In the genomic region with DNA sequence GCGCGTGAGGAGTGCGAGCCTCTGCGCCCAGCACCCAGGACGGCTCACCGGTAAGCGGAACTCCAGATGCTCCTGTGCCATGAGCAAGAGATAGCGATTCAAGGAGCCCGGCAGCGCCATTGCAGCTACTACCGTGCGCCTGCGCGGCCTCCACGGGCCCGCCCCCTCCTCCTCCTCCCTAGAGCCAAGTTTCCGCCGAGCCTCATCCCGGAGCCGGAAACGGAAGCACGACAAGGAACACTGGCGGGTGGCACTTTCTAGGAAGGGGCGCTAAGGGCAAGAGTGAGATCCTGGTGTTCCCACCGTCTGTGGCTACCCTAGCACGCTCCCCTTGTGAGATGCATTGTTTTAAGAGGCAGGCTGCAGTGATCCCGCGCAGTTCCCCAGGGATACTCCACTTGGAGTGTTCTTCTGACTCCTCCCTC, we compare ENCODE assay signal across 8 mouse cellular contexts. TPM values are rescaled to one million over a fixed set of nuclear protein-coding genes. Genes with fewer than 3 reads are reported as not detected.
DNase-seq lines count a peak whose midpoint lies in the region; ATAC-seq and TF ChIP-seq lines count a peak whose summit lies in the region.

Gene Trmt11 (minus strand): TSS at position 208 of the 425 bp plus-strand sequence.

- no peaks in the 10 kb centered on the region for H3K9me3 ChIP-seq in forebrain, embryonic 11.5 days (ENCODE audit: control insufficient read depth, low read length)
- H3K9me3 ChIP-seq in heart, embryonic 16.5 days (replicated peaks; ENCODE audit: control insufficient read depth, low read length) = no peaks in the 10 kb centered on the region
- no peaks in the 10 kb centered on the region for H3K9me3 ChIP-seq in liver, embryonic 16.5 days (replicated peaks; ENCODE audit: control insufficient read depth, low read length)
- H3K9me3 ChIP-seq in neural tube, embryonic 13.5 days = no peaks in the 10 kb centered on the region

- no peak for TF ChIP-seq CTCF in testis, adult 2 months (IDR thresholded peaks at IDR 0.05; ENCODE audit: control insufficient read depth, insufficient read depth, insufficient replicate concordance, low read depth, low read length)

- H3K27me3 ChIP-seq in forebrain, embryonic 11.5 days (ENCODE audit: control insufficient read depth, insufficient read depth, low read length) = no peaks in the 10 kb centered on the region
- no peaks in the 10 kb centered on the region for H3K27me3 ChIP-seq in heart, embryonic 16.5 days (ENCODE audit: control insufficient read depth, insufficient read depth, low read length)
- H3K27me3 ChIP-seq in liver, embryonic 16.5 days (ENCODE audit: control insufficient read depth, insufficient read depth, low read depth, low read length) = no peaks in the 10 kb centered on the region
- H3K27me3 ChIP-seq in neural tube, embryonic 13.5 days = no peaks in the 10 kb centered on the region
- no peaks in the 10 kb centered on the region for H3K27me3 ChIP-seq in testis, adult 2 months (ENCODE audit: control insufficient read depth, insufficient read depth, low read length)

- H3K9ac ChIP-seq in forebrain, embryonic 11.5 days (ENCODE audit: low read length) = peak within 1 kb of the TSS; percentile 84
- H3K9ac ChIP-seq in heart, embryonic 16.5 days (ENCODE audit: low read length) = peak within 1 kb of the TSS; percentile 85
- peak within 1 kb of the TSS; percentile 71 for H3K9ac ChIP-seq in liver, embryonic 16.5 days (ENCODE audit: low read depth, low read length)
- peak within 1 kb of the TSS; percentile 83 for H3K9ac ChIP-seq in neural tube, embryonic 13.5 days

- H3K27ac ChIP-seq in forebrain, embryonic 11.5 days (ENCODE audit: low read depth, low read length) = peak within 1 kb of the TSS; percentile 57
- H3K27ac ChIP-seq in heart, embryonic 16.5 days (ENCODE audit: low read length) = peak within 1 kb of the TSS; percentile 72
- peak within 1 kb of the TSS; percentile 61 for H3K27ac ChIP-seq in liver, embryonic 16.5 days (ENCODE audit: low read length)
- H3K27ac ChIP-seq in neural tube, embryonic 13.5 days (replicated peaks) = peak within 1 kb of the TSS; percentile 83
- H3K27ac ChIP-seq in testis, adult 2 months (ENCODE audit: control insufficient read depth, insufficient read depth, low read depth, low read length) = peak within 1 kb of the TSS; percentile 91

- peaks cover 4% of the 10 kb centered on the region for H3K36me3 ChIP-seq in forebrain, embryonic 11.5 days (ENCODE audit: control insufficient read depth, insufficient read depth, low read length)
- H3K36me3 ChIP-seq in heart, embryonic 16.5 days (ENCODE audit: control insufficient read depth, insufficient read depth) = peaks cover 11% of the 10 kb centered on the region; the same call in 1 of the 2 replicates
- peaks cover 4% of the 10 kb centered on the region for H3K36me3 ChIP-seq in liver, embryonic 16.5 days (ENCODE audit: control insufficient read depth, insufficient read depth)
- peaks cover 15% of the 10 kb centered on the region for H3K36me3 ChIP-seq in neural tube, embryonic 13.5 days
- H3K36me3 ChIP-seq in testis, adult 2 months (ENCODE audit: control insufficient read depth, insufficient read depth, low read length) = no peaks in the 10 kb centered on the region

- no peak; the same call in 1 of the 2 replicates for TF ChIP-seq POLR2A in testis, adult 2 months (IDR thresholded peaks at IDR 0.05; ENCODE audit: control insufficient read depth, low read depth, low read length)

- peak within 1 kb of the TSS; percentile 75 for H3K4me2 ChIP-seq in forebrain, embryonic 11.5 days (ENCODE audit: low read depth, low read length, severe bottlenecking)
- peak within 1 kb of the TSS; percentile 68 for H3K4me2 ChIP-seq in heart, embryonic 16.5 days (ENCODE audit: low read depth, low read length)
- peak within 1 kb of the TSS; percentile 91 for H3K4me2 ChIP-seq in liver, embryonic 16.5 days (ENCODE audit: low read depth, low read length)
- peak within 1 kb of the TSS; percentile 78 for H3K4me2 ChIP-seq in neural tube, embryonic 13.5 days

- peak; percentile 68 to 76 for DNase-seq in CD8-positive naive resting alpha-beta T cell, adult 2 months (ENCODE audit: low read depth in 2 of 2, low spot score in 2 of 2)
- peak; percentile 75 for DNase-seq in c-Kit-positive CD71-negative TER-119-negative erythroid progenitor cells, embryonic 14.5 days (ENCODE audit: low read depth)
- peak; percentile 93 for DNase-seq in forebrain, embryonic 11.5 days (ENCODE audit: low spot score)
- peak; percentile 91 to 95 for DNase-seq in kidney, postnatal 4 days

- H3K4me1 ChIP-seq in forebrain, embryonic 11.5 days (replicated peaks; ENCODE audit: control insufficient read depth, insufficient read depth, low read length) = no peaks in the 10 kb centered on the region
- peaks cover 13% of the 10 kb centered on the region for H3K4me1 ChIP-seq in heart, embryonic 16.5 days (ENCODE audit: control insufficient read depth, insufficient read depth, low read length)
- H3K4me1 ChIP-seq in liver, embryonic 16.5 days (ENCODE audit: control insufficient read depth, low read depth, low read length) = peaks cover 10% of the 10 kb centered on the region
- peaks cover 21% of the 10 kb centered on the region for H3K4me1 ChIP-seq in neural tube, embryonic 13.5 days (replicated peaks)
- H3K4me1 ChIP-seq in testis, adult 2 months (ENCODE audit: control insufficient read depth, insufficient read depth, low read length) = peaks cover 3% of the 10 kb centered on the region; the same call in 1 of the 2 replicates

- peak within 1 kb of the TSS; percentile 80 for H3K4me3 ChIP-seq in forebrain, embryonic 11.5 days (ENCODE audit: low read depth, low read length)
- peak within 1 kb of the TSS; percentile 80 for H3K4me3 ChIP-seq in heart, embryonic 16.5 days (ENCODE audit: low read length)
- H3K4me3 ChIP-seq in liver, embryonic 16.5 days (ENCODE audit: low read depth, low read length) = peak within 1 kb of the TSS; percentile 71
- H3K4me3 ChIP-seq in neural tube, embryonic 13.5 days = peak within 1 kb of the TSS; percentile 74
- peak within 1 kb of the TSS; percentile 85 for H3K4me3 ChIP-seq in testis, adult 2 months (ENCODE audit: control insufficient read depth, low read depth, low read length)

- ATAC-seq in forebrain, embryonic 11.5 days (replicated peaks; ENCODE audit: low FRiP score) = peak; percentile 96
- ATAC-seq in heart, embryonic 16.5 days (replicated peaks; ENCODE audit: extremely low read depth, insufficient read depth, low FRiP score) = peak; percentile 94
- ATAC-seq in liver, embryonic 16.5 days (ENCODE audit: low read depth) = peak; percentile 93
- peak; percentile 98 for ATAC-seq in neural tube, embryonic 13.5 days (ENCODE audit: low read depth)

- under 1% methylated on average over 24 of the region's 28 CpGs for WGBS in forebrain, embryonic 11.5 days
- 0% methylated on average over 24 of the region's 28 CpGs for WGBS in heart, embryonic 16.5 days
- WGBS in liver, embryonic 16.5 days (ENCODE audit: insufficient replicate concordance) = under 1% methylated on average over 26 of the region's 28 CpGs
- WGBS in neural tube, embryonic 13.5 days = under 1% methylated on average over 25 of the region's 28 CpGs

RNA-seq across cellular contexts. Expression of gene Trmt11, which starts in this region (rescaled TPM):
- polyA plus RNA-seq in forebrain, embryonic 11.5 days (2014; fragmentation: Nextera tagmentation; extraction: Ambion mirVana) = 35.2 and 36.8 TPM in 2 replicates
- polyA plus RNA-seq in heart, embryonic 16.5 days (2015; fragmentation: Nextera tagmentation; extraction: Ambion mirVana) = 14.1 and 17.2 TPM in 2 replicates
- polyA plus RNA-seq in liver, embryonic 16.5 days (2015; fragmentation: Nextera tagmentation; extraction: Ambion mirVana) = 10.5 and 12.7 TPM in 2 replicates
- 20.6 and 22.8 TPM in 2 replicates for polyA plus RNA-seq in neural tube, embryonic 13.5 days (2015; fragmentation: Nextera tagmentation; extraction: Ambion mirVana)
- 0.87 and 0.91 TPM in 2 replicates for polyA plus RNA-seq in testis, adult 2 months (2012; rRNA removed)

Comparison
In these comparisons a context has a peak if more than half of its experiments do, and no peak if none do; other contexts are left out.
1. Peak in every context shown above with its lines: DNase-seq, ATAC-seq, H3K4me3 ChIP-seq and H3K27ac ChIP-seq.